31 mouse cellular contexts compared by ENCODE assay signal in the genomic region with DNA sequence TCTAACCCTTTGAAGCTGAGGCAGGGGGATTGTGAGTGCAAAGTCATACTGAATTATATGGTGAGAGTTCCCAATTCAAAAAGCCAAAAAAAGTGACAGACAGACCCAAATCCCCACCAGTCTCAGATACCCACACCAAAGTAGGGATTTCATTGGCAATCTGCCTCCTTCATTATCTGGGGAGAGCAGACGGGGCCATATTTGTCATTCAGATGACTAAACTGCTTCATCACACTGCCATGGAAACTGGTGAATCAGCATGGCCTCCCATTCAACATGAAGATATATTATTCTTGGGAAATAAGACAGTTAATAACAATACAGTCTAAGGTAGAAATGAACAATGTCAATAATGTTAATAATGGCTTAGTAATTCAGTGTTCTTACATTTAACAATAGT. TPM values are rescaled to one million over a fixed set of nuclear protein-coding genes. Genes with fewer than 3 reads are reported as not detected.
A peak's percentile ranks its signal among the peaks of the same experiment; 100 is the strongest.
DNase-seq lines count a peak whose midpoint lies in the region; ATAC-seq lines count a peak whose summit lies in the region.
"Had no signal": no experiment of that assay in that cellular context is flagged by ENCODE, and none has a peak within 500 bp of the region (broad histone marks: within the 10 kb centered on the region; RNA-seq: fewer than 3 reads in every experiment).

No protein-coding gene starts in this region.

- H3K4me2 ChIP-seq in intestine, embryonic 14.5 days (ENCODE audit: low read length): no peak overlapping the region
- H3K4me2 ChIP-seq in intestine, embryonic 15.5 days (replicated peaks): no peak overlapping the region
- H3K4me2 ChIP-seq: forebrain, embryonic 13.5 days; heart, embryonic 11.5 days; limb, embryonic 12.5 days; liver, embryonic 11.5 days had no signal

- H3K4me3 ChIP-seq in intestine, embryonic 14.5 days (ENCODE audit: low read depth, low read length): no peak overlapping the region
- H3K4me3 ChIP-seq in intestine, embryonic 15.5 days (replicated peaks): no peak overlapping the region
- H3K4me3 ChIP-seq: forebrain, embryonic 13.5 days; hindbrain, embryonic 10.5 days; limb, embryonic 12.5 days had no signal

- WGBS in intestine, embryonic 14.5 days: 63% methylated on average over 1 of the region's 1 CpGs
- WGBS in intestine, embryonic 15.5 days: 53% methylated on average over 1 of the region's 1 CpGs

- H3K36me3 ChIP-seq in intestine, embryonic 14.5 days (ENCODE audit: control insufficient read depth, insufficient read depth, low read length): no peaks in the 10 kb centered on the region
- no peaks in the 10 kb centered on the region for H3K36me3 ChIP-seq in intestine, embryonic 15.5 days
- H3K36me3 ChIP-seq: hindbrain, embryonic 10.5 days; limb, embryonic 12.5 days had no signal

- H3K9ac ChIP-seq in intestine, embryonic 14.5 days (ENCODE audit: low read length): no peak overlapping the region
- no peak overlapping the region for H3K9ac ChIP-seq in intestine, embryonic 15.5 days
- H3K9ac ChIP-seq: forebrain, embryonic 13.5 days; limb, embryonic 12.5 days; liver, postnatal 0 days had no signal

- H3K9me3 ChIP-seq in intestine, embryonic 14.5 days (ENCODE audit: control insufficient read depth, low read length): no peaks in the 10 kb centered on the region
- no peaks in the 10 kb centered on the region for H3K9me3 ChIP-seq in intestine, embryonic 15.5 days
- H3K9me3 ChIP-seq: forebrain, embryonic 13.5 days; hindbrain, embryonic 10.5 days; limb, embryonic 12.5 days had no signal

- H3K4me1 ChIP-seq in intestine, embryonic 14.5 days (replicated peaks; ENCODE audit: control insufficient read depth, insufficient read depth, low read length): no peaks in the 10 kb centered on the region
- H3K4me1 ChIP-seq in intestine, embryonic 15.5 days (replicated peaks): 0 out of 2 replicates have a peak, but pooled peaks cover 2% of the 10 kb centered on the region
- H3K4me1 ChIP-seq: forebrain, embryonic 13.5 days; hindbrain, embryonic 10.5 days; limb, embryonic 12.5 days had no signal

- no peak for ATAC-seq in intestine, embryonic 14.5 days (replicated peaks; ENCODE audit: low FRiP score, low TSS enrichment, low read depth)
- ATAC-seq in intestine, embryonic 15.5 days: no peak
- 0 out of 2 replicates have a peak, but pooled peaks have one; percentile 50 for ATAC-seq in common myeloid progenitor, adult 5-6 weeks (replicated peaks; ENCODE audit: low read depth, poor library complexity, severe bottlenecking)
- ATAC-seq: CD4-positive, CD25-positive, alpha-beta regulatory T cell, adult 4 months; forebrain, embryonic 13.5 days; liver, postnatal 0 days; lung, postnatal 0 days had no signal

- H3K27me3 ChIP-seq in intestine, embryonic 14.5 days (replicated peaks; ENCODE audit: control insufficient read depth, insufficient read depth, low read length): no peaks in the 10 kb centered on the region
- no peaks in the 10 kb centered on the region for H3K27me3 ChIP-seq in intestine, embryonic 15.5 days (replicated peaks)
- H3K27me3 ChIP-seq: forebrain, embryonic 13.5 days; limb, embryonic 12.5 days had no signal

- H3K27ac ChIP-seq in intestine, embryonic 14.5 days (ENCODE audit: low read depth): no peak overlapping the region
- H3K27ac ChIP-seq in intestine, embryonic 15.5 days: no peak overlapping the region
- H3K27ac ChIP-seq: forebrain, embryonic 13.5 days; hindbrain, embryonic 10.5 days; limb, embryonic 12.5 days; stomach, postnatal 0 days had no signal

- DNase-seq in adrenal gland, adult (ENCODE audit: inconsistent age in 2 of 2, low spot score in 1 of 2): peak; percentile 54 to 76
- no peak for DNase-seq in adrenal gland, adult 18-20 months (ENCODE audit: low spot score in 2 of 2)
- peak; percentile 23 for DNase-seq in intestine, embryonic 14.5 days (ENCODE audit: low spot score)
- DNase-seq in NIH3T3 (ENCODE audit: low read depth): peak; percentile 65
- no peak for DNase-seq in heart, postnatal 14 days
- no peak for DNase-seq in adipocyte (ENCODE audit: low spot score)
- DNase-seq: cerebellum, adult 11-12 months; cerebellum, postnatal 25 days; gastrocnemius, postnatal 14 days; heart, adult 11 months; kidney, adult 18-20 months; kidney, postnatal 4 days; liver, postnatal 0 days had no signal

- intact Hi-C loops in heart, postnatal 14 days (cut with DNase I): no loop called here

RNA-seq across cellular contexts. Expression of gene Txn1, which starts 7.9 kb away (rescaled TPM):
- 100 to 1,000 TPM; 260 to 272 TPM for total RNA-seq in adrenal gland, adult 18-20 months (2021)
- polyA plus RNA-seq in intestine, embryonic 14.5 days (2014; fragmentation: Nextera tagmentation; extraction: Ambion mirVana): 551 and 575 TPM in 2 replicates
- 632 and 657 TPM in 2 replicates for polyA plus RNA-seq in intestine, embryonic 15.5 days (2015; fragmentation: Nextera tagmentation; extraction: Ambion mirVana)
- total RNA-seq in common myeloid progenitor, adult 5-6 weeks (2017): 148 and 206 TPM in 2 replicates
- total RNA-seq in heart, postnatal 14 days (2021): 100 to 1,000 TPM; 129 to 140 TPM

RNA-seq across cellular contexts. Expression of gene Txndc8, which starts 44.8 kb away (rescaled TPM):
- not detected for total RNA-seq in adrenal gland, adult 18-20 months (2021)
- not detected in 2 replicates for polyA plus RNA-seq in intestine, embryonic 14.5 days (2014; fragmentation: Nextera tagmentation; extraction: Ambion mirVana)
- polyA plus RNA-seq in intestine, embryonic 15.5 days (2015; fragmentation: Nextera tagmentation; extraction: Ambion mirVana): not detected in 2 replicates
- total RNA-seq in common myeloid progenitor, adult 5-6 weeks (2017): not detected in 2 replicates
- not detected for total RNA-seq in heart, postnatal 14 days (2021)
- total RNA-seq: gastrocnemius, postnatal 14 days; left cerebral cortex, postnatal 14 days; neutrophil, adult 5-6 weeks had no signal
- polyA plus RNA-seq: CD4-positive, CD25-positive, alpha-beta regulatory T cell, adult 4 months; embryonic facial prominence, embryonic 14.5 days; forebrain, embryonic 13.5 days; heart, embryonic 11.5 days; heart, postnatal 0 days; hindbrain, embryonic 10.5 days; kidney, embryonic 16.5 days; limb, embryonic 12.5 days; liver, embryonic 11.5 days; liver, postnatal 0 days; lung, postnatal 0 days; small intestine, adult 2 months; stomach, postnatal 0 days; thymus, postnatal 0 days; urinary bladder, adult 2 months had no signal

RNA-seq across cellular contexts. Expression of gene D630039A03Rik, which starts 48.0 kb away (rescaled TPM):
- 10 to 100 TPM in 1 of 2 experiments, 1 to 10 TPM in 1; 9.7 to 14.0 TPM for total RNA-seq in adrenal gland, adult 18-20 months (2021)
- 5.7 and 6.1 TPM in 2 replicates for polyA plus RNA-seq in intestine, embryonic 14.5 days (2014; fragmentation: Nextera tagmentation; extraction: Ambion mirVana)
- 10.9 and 11.2 TPM in 2 replicates for polyA plus RNA-seq in intestine, embryonic 15.5 days (2015; fragmentation: Nextera tagmentation; extraction: Ambion mirVana)
- total RNA-seq in common myeloid progenitor, adult 5-6 weeks (2017): not detected in 2 replicates
- under 1 TPM; 0.20 to 0.43 TPM for total RNA-seq in heart, postnatal 14 days (2021)
- total RNA-seq: gastrocnemius, postnatal 14 days; neutrophil, adult 5-6 weeks had no signal

Comparison
In these comparisons a context has a peak if more than half of its experiments do, and no peak if none do; other contexts are left out.
1. DNase-seq: peak in adrenal gland, adult (2 of 2), intestine, embryonic 14.5 days (single experiment) and NIH3T3 (single experiment); none in adrenal gland, adult 18-20 months (0 of 2), heart, postnatal 14 days (0 of 2) and adipocyte (single experiment).
2. RNA of gene D630039A03Rik, which starts 48.0 kb away (total RNA-seq): 9.7 to 14.0 TPM in adrenal gland, adult 18-20 months; 0.20 to 0.43 TPM in heart, postnatal 14 days and not detected in common myeloid progenitor, adult 5-6 weeks; every median in the first group is over 4 times any median in the second.